Mouse (Mus musculus) liver, embryonic 12.5 days (tissue): ENCODE measurements at regions not wholly inside any gene's neighbourhood (a gene's known extent, or its start where the extent isn't known, plus 50 kb on each side); places are given as distances from the start of the nearest gene placed in this dataset.
A peak's percentile ranks its signal among the peaks of the same experiment; 100 is the strongest.

Experiments used
- ATAC-seq: fragments of 200-750 bp; cut with Nextera tagmentation; 2 replicates; pipeline ENCODE4 v1.8.0; 2017; ENCODE audit warnings: moderate number of reproducible peaks, mild to moderate bottlenecking, moderate library complexity
- H3K27ac ChIP-seq: fragments of 300-500 bp; sonication (generic); 2 replicates; pipeline ENCODE4 v1.5.1; 2016; ENCODE audit warnings: mild to moderate bottlenecking
- H3K27me3 ChIP-seq: fragments of 300-500 bp; sonication (generic); replicated peaks from 2 replicates; pipeline ENCODE4 v1.6.1; 2016; ENCODE audit warnings: mild to moderate bottlenecking, moderate library complexity
- H3K36me3 ChIP-seq: fragments of 300-500 bp; sonication (generic); 2 replicates; pipeline ENCODE4 v1.6.1; 2016; ENCODE audit warnings: mild to moderate bottlenecking, moderate library complexity
- H3K4me1 ChIP-seq: fragments of 300-500 bp; sonication (generic); 2 replicates; pipeline ENCODE4 v1.6.1; 2016
- H3K4me2 ChIP-seq: fragments of 300-500 bp; sonication (generic); 2 replicates; pipeline ENCODE4 v1.6.1; 2016; ENCODE audit warnings: mild to moderate bottlenecking, moderate library complexity
- H3K4me3 ChIP-seq: fragments of 300-500 bp; sonication (generic); 2 replicates; pipeline ENCODE4 v1.5.1; 2016; ENCODE audit warnings: mild to moderate bottlenecking, moderate library complexity
- H3K9ac ChIP-seq: fragments of 300-500 bp; sonication (generic); 2 replicates; pipeline ENCODE4 v1.6.1; 2016; ENCODE audit warnings: mild to moderate bottlenecking, moderate library complexity
- H3K9me3 ChIP-seq: fragments of 300-500 bp; sonication (generic); replicated peaks from 2 replicates; pipeline ENCODE4 v1.6.1; 2016; ENCODE audit warnings: mild to moderate bottlenecking, moderate library complexity
- WGBS: fragments of 180-500 bp; shearing (Covaris S2); methylation state at CpG from one replicate; pipeline ENCODE4 v1.1.7; 2016; ENCODE audit not compliant: insufficient replicate concordance; 5-methylcytosine and 5-hydroxymethylcytosine counted together

- Histone ChIP-seq H3K9ac (no peak overlapping the region), H3K4me2 (no peak overlapping the region), H3K9me3 (no peaks in the 10 kb centered on the region), H3K27ac (no peak overlapping the region), H3K27me3 (no peaks in the 10 kb centered on the region), H3K36me3 (no peaks in the 10 kb centered on the region), H3K4me3 (no peak overlapping the region), H3K4me1 (no peaks in the 10 kb centered on the region)
- ATAC-seq: no peak
- 60% methylated on average over 6 of the region's 6 CpGs for WGBS
Observed at GRCm38 (mm10) chr10:118680896-118681295, 189.1 kb downstream of the Dyrk2 start.

DNA sequence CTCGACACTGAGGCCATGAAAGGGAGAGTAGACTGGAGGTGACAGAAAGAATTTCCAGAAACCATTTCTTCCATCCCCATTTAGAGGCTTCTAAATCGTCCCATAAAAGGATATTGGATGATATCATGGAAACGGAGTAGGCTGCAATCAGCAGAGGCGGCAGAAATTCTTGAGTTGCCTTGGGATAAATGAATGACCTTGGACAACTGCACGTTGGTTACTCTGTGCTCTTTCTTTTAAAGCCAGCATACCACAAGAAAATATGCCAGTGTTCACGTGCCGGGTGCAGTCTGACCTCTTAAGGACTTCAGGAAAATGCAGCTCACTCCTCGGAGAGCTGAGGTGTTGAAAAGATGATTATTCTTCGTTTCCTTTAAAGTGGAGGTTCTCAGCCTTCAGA is 186.7 kb downstream of the Dyrk2 start:
- Histone ChIP-seq H3K9ac (no peak overlapping the region), H3K4me3 (no peak overlapping the region), H3K4me1 (no peaks in the 10 kb centered on the region), H3K27me3 (no peaks in the 10 kb centered on the region), H3K4me2 (no peak overlapping the region), H3K36me3 (no peaks in the 10 kb centered on the region), H3K9me3 (no peaks in the 10 kb centered on the region), H3K27ac (no peak overlapping the region)
- 70% methylated on average over 9 of the region's 9 CpGs for WGBS
- no peak for ATAC-seq

GRCm38 (mm10) chr10:118699292-118699691 is 170.7 kb downstream of the Dyrk2 start:
- no peak overlapping the region for H3K4me2 ChIP-seq
- H3K4me1 ChIP-seq: no peaks in the 10 kb centered on the region
- no peaks in the 10 kb centered on the region for H3K36me3 ChIP-seq
- H3K9ac ChIP-seq: no peak overlapping the region
- no peak overlapping the region for H3K27ac ChIP-seq
- 69% methylated on average over 3 of the region's 3 CpGs for WGBS
- no peak overlapping the region for H3K4me3 ChIP-seq
- no peaks in the 10 kb centered on the region for H3K9me3 ChIP-seq
- no peak for ATAC-seq
- no peaks in the 10 kb centered on the region for H3K27me3 ChIP-seq

GRCm38 (mm10) chr10:118700115-118700514 is 169.9 kb downstream of the Dyrk2 start:
- H3K36me3 ChIP-seq: no peaks in the 10 kb centered on the region
- 74% methylated on average over 4 of the region's 4 CpGs for WGBS
- ATAC-seq: peak; percentile 84

GRCm38 (mm10) chr10:118706020-118706419 is 164.0 kb downstream of the Dyrk2 start:
- H3K4me3 ChIP-seq: no peak overlapping the region
- 80% methylated on average over 3 of the region's 3 CpGs for WGBS
- no peak overlapping the region for H3K27ac ChIP-seq
- no peak for ATAC-seq
- H3K4me2 ChIP-seq: no peak overlapping the region
- H3K9me3 ChIP-seq: no peaks in the 10 kb centered on the region
- H3K36me3 ChIP-seq: no peaks in the 10 kb centered on the region
- H3K9ac ChIP-seq: no peak overlapping the region
- no peaks in the 10 kb centered on the region for H3K27me3 ChIP-seq
- H3K4me1 ChIP-seq: no peaks in the 10 kb centered on the region

More at GRCm38 (mm10) chr10:118700115-118700514, 169.9 kb downstream of the Dyrk2 start:
- Histone ChIP-seq H3K4me1 (no peaks in the 10 kb centered on the region), H3K4me3 (no peak overlapping the region), H3K27ac (no peak overlapping the region), H3K9me3 (no peaks in the 10 kb centered on the region), H3K4me2 (no peak overlapping the region), H3K9ac (no peak overlapping the region), H3K27me3 (no peaks in the 10 kb centered on the region)

- Histone ChIP-seq H3K4me1 (peaks cover 6% of the 10 kb centered on the region), H3K27me3 (no peaks in the 10 kb centered on the region), H3K9me3 (no peaks in the 10 kb centered on the region), H3K27ac (no peak overlapping the region), H3K4me3 (no peak overlapping the region), H3K36me3 (no peaks in the 10 kb centered on the region), H3K4me2 (no peak overlapping the region), H3K9ac (no peak overlapping the region)
- no peak for ATAC-seq
- 79% methylated on average over 8 of the region's 8 CpGs for WGBS
Observed at GRCm38 (mm10) chr10:118709718-118710117, 160.3 kb downstream of the Dyrk2 start.

GRCm38 (mm10) chr10:118711529-118711928 is 158.5 kb downstream of the Dyrk2 start:
- Histone ChIP-seq H3K27ac (no peak overlapping the region), H3K4me3 (no peak overlapping the region)
- 59% methylated on average over 3 of the region's 3 CpGs for WGBS

DNA sequence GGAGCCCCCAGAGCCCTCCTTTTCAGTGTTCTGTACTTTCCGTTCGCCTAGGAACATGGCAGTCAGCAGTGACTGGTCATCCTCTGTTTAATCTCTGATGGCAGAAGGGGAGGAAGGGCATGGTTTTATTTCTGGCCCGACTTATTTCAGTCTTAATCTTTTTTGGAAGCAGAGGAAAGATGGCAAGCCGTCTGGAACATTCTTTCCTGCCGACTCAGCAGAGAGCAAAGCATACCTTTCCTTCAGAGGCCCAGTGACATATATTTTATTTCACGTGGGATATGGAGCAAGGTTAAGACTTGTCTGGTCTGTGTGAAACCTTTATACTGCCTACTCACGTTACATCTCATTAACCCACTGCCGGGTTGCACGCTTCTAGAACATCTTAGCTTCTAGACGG is 158.1 kb downstream of the Dyrk2 start:
- peaks cover 7% of the 10 kb centered on the region for H3K4me1 ChIP-seq
- ATAC-seq: no peak
- no peaks in the 10 kb centered on the region for H3K9me3 ChIP-seq
- no peak overlapping the region for H3K9ac ChIP-seq
- H3K27me3 ChIP-seq: no peaks in the 10 kb centered on the region
- H3K36me3 ChIP-seq: no peaks in the 10 kb centered on the region
- H3K4me2 ChIP-seq: no peak overlapping the region
- no peak overlapping the region for H3K27ac ChIP-seq
- no peak overlapping the region for H3K4me3 ChIP-seq
- 67% methylated on average over 10 of the region's 10 CpGs for WGBS

More at GRCm38 (mm10) chr10:118711529-118711928, 158.5 kb downstream of the Dyrk2 start:
- no peaks in the 10 kb centered on the region for H3K36me3 ChIP-seq
- H3K4me1 ChIP-seq: peaks cover 7% of the 10 kb centered on the region
- ATAC-seq: no peak
- H3K4me2 ChIP-seq: no peak overlapping the region
- no peaks in the 10 kb centered on the region for H3K27me3 ChIP-seq
- H3K9ac ChIP-seq: no peak overlapping the region
- no peaks in the 10 kb centered on the region for H3K9me3 ChIP-seq

DNA sequence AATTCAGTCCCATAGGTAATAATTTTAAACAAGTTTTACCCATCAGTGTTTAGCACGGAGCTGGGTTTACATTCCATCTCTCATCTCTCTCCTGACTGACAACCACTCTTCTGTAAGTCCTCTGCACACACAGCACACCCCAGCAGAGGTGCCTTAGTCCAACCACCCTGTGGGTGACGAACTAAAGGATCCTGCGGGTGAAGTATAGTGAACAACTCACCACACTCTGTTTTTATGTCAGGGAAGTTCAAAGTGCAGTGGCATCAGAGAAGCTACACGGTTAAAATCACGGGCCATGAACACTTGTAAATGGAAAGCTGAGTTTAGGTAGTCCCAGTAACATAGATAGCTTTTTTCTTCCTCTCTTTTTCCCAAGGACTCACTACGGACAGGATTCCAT is 157.1 kb downstream of the Dyrk2 start:
- no peak overlapping the region for H3K4me2 ChIP-seq
- H3K27ac ChIP-seq: no peak overlapping the region
- H3K27me3 ChIP-seq: no peaks in the 10 kb centered on the region
- no peak overlapping the region for H3K9ac ChIP-seq
- peaks cover 7% of the 10 kb centered on the region for H3K4me1 ChIP-seq
- no peaks in the 10 kb centered on the region for H3K9me3 ChIP-seq
- whole genome bisulfite sequencing: 74% methylated on average over 6 of the region's 6 CpGs
- ATAC-seq: no peak
- H3K36me3 ChIP-seq: no peaks in the 10 kb centered on the region
- H3K4me3 ChIP-seq: no peak overlapping the region

- 43% methylated on average over 17 of the region's 17 CpGs for WGBS
- no peaks in the 10 kb centered on the region for H3K9me3 ChIP-seq
- H3K9ac ChIP-seq: no peak overlapping the region
- no peaks in the 10 kb centered on the region for H3K36me3 ChIP-seq
- no peak overlapping the region for H3K4me3 ChIP-seq
- 0 out of 2 replicates have a peak, but pooled peaks have one; percentile 46 for ATAC-seq
- H3K27ac ChIP-seq: no peak overlapping the region
- no peaks in the 10 kb centered on the region for H3K27me3 ChIP-seq
- peaks cover 7% of the 10 kb centered on the region for H3K4me1 ChIP-seq
- peak overlapping the region; percentile 35 for H3K4me2 ChIP-seq
Observed at GRCm38 (mm10) chr10:118714179-118714581, 155.8 kb downstream of the Dyrk2 start.

GRCm38 (mm10) chr10:118714595-118714994 is 155.4 kb downstream of the Dyrk2 start:
- no peak overlapping the region for H3K4me3 ChIP-seq
- H3K9ac ChIP-seq: no peak overlapping the region
- no peak overlapping the region for H3K27ac ChIP-seq
- H3K36me3 ChIP-seq: no peaks in the 10 kb centered on the region
- H3K9me3 ChIP-seq: no peaks in the 10 kb centered on the region
- H3K4me1 ChIP-seq: peaks cover 7% of the 10 kb centered on the region
- WGBS: 33% methylated on average over 4 of the region's 4 CpGs
- ATAC-seq: peak; percentile 51; the same call in 1 of the 2 replicates
- H3K4me2 ChIP-seq: peak overlapping the region; percentile 35
- no peaks in the 10 kb centered on the region for H3K27me3 ChIP-seq

DNA sequence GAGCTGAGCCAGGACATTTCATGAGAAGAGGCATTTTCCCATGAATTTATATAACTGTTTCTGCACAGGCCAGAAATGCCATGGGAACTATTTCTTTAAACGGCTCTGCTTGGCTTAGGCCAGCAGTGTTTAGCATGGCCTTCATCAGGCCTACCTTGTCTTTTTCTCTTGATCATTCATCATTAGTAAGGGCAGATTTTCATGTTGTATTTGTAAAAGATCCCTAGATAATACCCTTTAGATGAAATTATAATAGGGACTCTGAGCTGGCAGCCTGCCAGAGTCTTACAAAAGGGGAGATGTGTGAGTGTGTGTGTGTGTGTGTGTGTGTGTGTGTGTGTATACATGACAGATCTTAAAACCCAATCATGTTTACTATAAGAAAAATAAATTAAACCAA is 149.4 kb downstream of the Dyrk2 start:
- no peaks in the 10 kb centered on the region for H3K9me3 ChIP-seq
- no peak for ATAC-seq
- 61% methylated on average over 1 of the region's 1 CpGs for WGBS
- H3K27ac ChIP-seq: no peak overlapping the region
- no peak overlapping the region for H3K4me2 ChIP-seq
- H3K27me3 ChIP-seq: no peaks in the 10 kb centered on the region
- H3K9ac ChIP-seq: no peak overlapping the region
- no peaks in the 10 kb centered on the region for H3K36me3 ChIP-seq
- no peak overlapping the region for H3K4me3 ChIP-seq
- H3K4me1 ChIP-seq: no peaks in the 10 kb centered on the region

DNA sequence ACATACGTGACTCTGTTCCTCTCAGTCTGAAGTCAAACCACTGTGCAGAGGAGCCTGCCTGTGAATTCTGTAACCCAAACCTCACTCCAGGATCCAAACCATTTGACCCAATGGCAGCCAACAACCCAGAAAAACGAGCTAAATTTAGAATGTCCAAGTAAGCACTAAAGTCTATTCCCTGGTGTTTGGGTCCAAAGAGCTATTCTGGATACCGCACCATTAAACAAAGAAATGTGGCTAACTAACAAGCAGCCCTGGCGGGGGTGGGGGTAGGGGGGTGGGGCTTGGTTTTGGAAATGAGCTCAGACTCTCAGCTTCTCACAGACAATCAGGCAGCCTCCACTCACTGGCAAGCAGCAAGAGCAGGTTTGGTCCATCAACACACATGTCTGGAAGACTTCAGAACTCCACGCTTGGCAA is 147.9 kb downstream of the Dyrk2 start:
- no peaks in the 10 kb centered on the region for H3K4me1 ChIP-seq
- H3K9ac ChIP-seq: no peak overlapping the region
- no peak overlapping the region for H3K27ac ChIP-seq
- no peaks in the 10 kb centered on the region for H3K27me3 ChIP-seq
- H3K4me2 ChIP-seq: no peak overlapping the region
- H3K9me3 ChIP-seq: no peaks in the 10 kb centered on the region
- ATAC-seq: no peak; the same call in 1 of the 2 replicates
- 61% methylated on average over 5 of the region's 5 CpGs for WGBS
- H3K4me3 ChIP-seq: no peak overlapping the region
- no peaks in the 10 kb centered on the region for H3K36me3 ChIP-seq
